Mouse (Mus musculus): ENCODE results near the gene Exog. TPM values are rescaled to one million over a fixed set of nuclear protein-coding genes. Genes with fewer than 3 reads are reported as not detected.

Exog gene
- polyA plus RNA-seq, 1 experiment from 2014 or later, result 9.7 TPM

GRCm38 (mm10) chr9:119430311-119430710, 14.4 kb upstream of the Exog start:
- Histone ChIP-seq H3K4me3 (ENCODE audit: control insufficient read depth in 1 of 2, insufficient read depth in 1 of 2, low read depth in 1 of 2, low read length in 2 of 2) (no peak overlapping the region), H3K4me2 (ENCODE audit: low read length) (no peak overlapping the region), H3K4me1 (ENCODE audit: control insufficient read depth in 2 of 2, insufficient read depth in 2 of 2, low read length in 2 of 2) (peaks cover 17 to 21% of the 10 kb centered on the region in 2 experiments), H3K27ac (replicated peaks in 1 of 2; ENCODE audit: control insufficient read depth in 1 of 2, insufficient read depth in 1 of 2, low read depth in 2 of 2, low read length in 2 of 2) (no peak overlapping the region), H3K9ac (ENCODE audit: low read length) (no peak overlapping the region), H3K27me3 (ENCODE audit: control insufficient read depth, insufficient read depth, low read length) (no peaks in the 10 kb centered on the region), H3K9me3 (ENCODE audit: control insufficient read depth, low read length) (no peaks in the 10 kb centered on the region), H3K36me3 (ENCODE audit: control insufficient read depth, insufficient read depth, low read length) (peaks cover 57% of the 10 kb centered on the region)
- WGBS, result 48% methylated on average over 7 of the region's 7 CpGs
- ATAC-seq (ENCODE audit: insufficient number of reproducible peaks, insufficient read depth, low FRiP score, low read depth), result no peak

GRCm38 (mm10) chr9:119435855-119436254, 8.9 kb upstream of the Exog start:
- no peak overlapping the region for H3K4me3 ChIP-seq (ENCODE audit: control insufficient read depth in 1 of 2, insufficient read depth in 1 of 2, low read depth in 1 of 2, low read length in 2 of 2)
- H3K4me1 ChIP-seq (ENCODE audit: control insufficient read depth in 2 of 2, insufficient read depth in 2 of 2, low read length in 2 of 2), result no peaks in the 10 kb centered on the region
- H3K27ac ChIP-seq (replicated peaks in 1 of 2; ENCODE audit: control insufficient read depth in 1 of 2, insufficient read depth in 1 of 2, low read depth in 2 of 2, low read length in 2 of 2), result no peak overlapping the region
- 75% methylated on average over 2 of the region's 2 CpGs for WGBS
- no peak for ATAC-seq (ENCODE audit: insufficient number of reproducible peaks, insufficient read depth, low FRiP score, low read depth)
- peaks cover 68% of the 10 kb centered on the region for H3K36me3 ChIP-seq (ENCODE audit: control insufficient read depth, insufficient read depth, low read length)
- no peaks in the 10 kb centered on the region for H3K9me3 ChIP-seq (ENCODE audit: control insufficient read depth, low read length)
- H3K27me3 ChIP-seq (ENCODE audit: control insufficient read depth, insufficient read depth, low read length), result no peaks in the 10 kb centered on the region
- H3K9ac ChIP-seq (ENCODE audit: low read length), result no peak overlapping the region
- no peak overlapping the region for H3K4me2 ChIP-seq (ENCODE audit: low read length)

- no peaks in the 10 kb centered on the region for H3K9me3 ChIP-seq (ENCODE audit: control insufficient read depth, low read length)
- no peaks in the 10 kb centered on the region for H3K27me3 ChIP-seq (ENCODE audit: control insufficient read depth, insufficient read depth, low read length)
- H3K36me3 ChIP-seq (ENCODE audit: control insufficient read depth, insufficient read depth, low read length), result peaks cover 51% of the 10 kb centered on the region
- no peak overlapping the region for H3K4me3 ChIP-seq (ENCODE audit: control insufficient read depth in 1 of 2, insufficient read depth in 1 of 2, low read depth in 1 of 2, low read length in 2 of 2)
- no peak for ATAC-seq (ENCODE audit: insufficient number of reproducible peaks, insufficient read depth, low FRiP score, low read depth)
- whole genome bisulfite sequencing, result 88% methylated on average over 12 of the region's 12 CpGs
- no peak overlapping the region for H3K9ac ChIP-seq (ENCODE audit: low read length)
- H3K27ac ChIP-seq (replicated peaks in 1 of 2; ENCODE audit: control insufficient read depth in 1 of 2, insufficient read depth in 1 of 2, low read depth in 2 of 2, low read length in 2 of 2), result no peak overlapping the region
- H3K4me1 ChIP-seq (ENCODE audit: control insufficient read depth in 2 of 2, insufficient read depth in 2 of 2, low read length in 2 of 2), result no peaks in the 10 kb centered on the region
- no peak overlapping the region for H3K4me2 ChIP-seq (ENCODE audit: low read length)
Measured at GRCm38 (mm10) chr9:119438065-119438464, 6.7 kb upstream of the Exog start.

- WGBS, result 84% methylated on average over 9 of the region's 9 CpGs
- H3K36me3 ChIP-seq (ENCODE audit: control insufficient read depth, insufficient read depth, low read length), result peaks cover 47% of the 10 kb centered on the region
- no peak for ATAC-seq (ENCODE audit: insufficient number of reproducible peaks, insufficient read depth, low FRiP score, low read depth)
- no peaks in the 10 kb centered on the region for H3K9me3 ChIP-seq (ENCODE audit: control insufficient read depth, low read length)
- H3K4me2 ChIP-seq (ENCODE audit: low read length), result no peak overlapping the region
- H3K27me3 ChIP-seq (ENCODE audit: control insufficient read depth, insufficient read depth, low read length), result no peaks in the 10 kb centered on the region
- H3K9ac ChIP-seq (ENCODE audit: low read length), result no peak overlapping the region
- H3K27ac ChIP-seq (replicated peaks in 1 of 2; ENCODE audit: control insufficient read depth in 1 of 2, insufficient read depth in 1 of 2, low read depth in 2 of 2, low read length in 2 of 2), result no peak overlapping the region
- H3K4me1 ChIP-seq (ENCODE audit: control insufficient read depth in 2 of 2, insufficient read depth in 2 of 2, low read length in 2 of 2), result no peaks in the 10 kb centered on the region
- H3K4me3 ChIP-seq (ENCODE audit: control insufficient read depth in 1 of 2, insufficient read depth in 1 of 2, low read depth in 1 of 2, low read length in 2 of 2), result no peak overlapping the region
Measured at GRCm38 (mm10) chr9:119438498-119439000, 6.2 kb upstream of the Exog start.

- Histone ChIP-seq H3K4me3 (ENCODE audit: control insufficient read depth in 1 of 2, insufficient read depth in 1 of 2, low read depth in 1 of 2, low read length in 2 of 2) (peak overlapping the region; percentile 73 to 76; a peak in 3 of 4 replicates), H3K36me3 (ENCODE audit: control insufficient read depth, insufficient read depth, low read length) (peaks cover 43% of the 10 kb centered on the region), H3K4me1 (ENCODE audit: control insufficient read depth in 2 of 2, insufficient read depth in 2 of 2, low read length in 2 of 2) (peaks cover 2 to 9% of the 10 kb centered on the region in 2 experiments; a peak in 2 of 4 replicates), H3K9ac (ENCODE audit: low read length) (peak overlapping the region; percentile 85), H3K9me3 (ENCODE audit: control insufficient read depth, low read length) (no peaks in the 10 kb centered on the region), H3K4me2 (ENCODE audit: low read length) (peak overlapping the region; percentile 78), H3K27ac (replicated peaks in 1 of 2; ENCODE audit: control insufficient read depth in 1 of 2, insufficient read depth in 1 of 2, low read depth in 2 of 2, low read length in 2 of 2) (no peak overlapping the region), H3K27me3 (ENCODE audit: control insufficient read depth, insufficient read depth, low read length) (no peaks in the 10 kb centered on the region)
- 21% methylated on average over 6 of the region's 6 CpGs for WGBS
- no peak for ATAC-seq (ENCODE audit: insufficient number of reproducible peaks, insufficient read depth, low FRiP score, low read depth)
Measured at GRCm38 (mm10) chr9:119445737-119446136, 994 bp downstream of the Exog start.

GRCm38 (mm10) chr9:119455967-119456366, 11.2 kb downstream of the Exog start:
- H3K9ac ChIP-seq (ENCODE audit: low read length), result no peak overlapping the region
- H3K4me3 ChIP-seq (ENCODE audit: control insufficient read depth in 1 of 2, insufficient read depth in 1 of 2, low read depth in 1 of 2, low read length in 2 of 2), result no peak overlapping the region
- H3K36me3 ChIP-seq (ENCODE audit: control insufficient read depth, insufficient read depth, low read length), result peaks cover 51% of the 10 kb centered on the region
- H3K4me2 ChIP-seq (ENCODE audit: low read length), result no peak overlapping the region
- no peaks in the 10 kb centered on the region for H3K27me3 ChIP-seq (ENCODE audit: control insufficient read depth, insufficient read depth, low read length)
- no peak for ATAC-seq (ENCODE audit: insufficient number of reproducible peaks, insufficient read depth, low FRiP score, low read depth)
- peaks cover 5 to 15% of the 10 kb centered on the region in 2 experiments for H3K4me1 ChIP-seq (ENCODE audit: control insufficient read depth in 2 of 2, insufficient read depth in 2 of 2, low read length in 2 of 2)
- 76% methylated on average over 14 of the region's 14 CpGs for WGBS
- no peak overlapping the region for H3K27ac ChIP-seq (replicated peaks in 1 of 2; ENCODE audit: control insufficient read depth in 1 of 2, insufficient read depth in 1 of 2, low read depth in 2 of 2, low read length in 2 of 2)
- H3K9me3 ChIP-seq (ENCODE audit: control insufficient read depth, low read length), result no peaks in the 10 kb centered on the region

- Histone ChIP-seq H3K27ac (replicated peaks in 1 of 2; ENCODE audit: control insufficient read depth in 1 of 2, insufficient read depth in 1 of 2, low read depth in 2 of 2, low read length in 2 of 2) (peak overlapping the region in 1 of 2 experiments; percentile 19; a peak in 1 of 4 replicates), H3K36me3 (ENCODE audit: control insufficient read depth, insufficient read depth, low read length) (peaks cover 42% of the 10 kb centered on the region), H3K27me3 (ENCODE audit: control insufficient read depth, insufficient read depth, low read length) (no peaks in the 10 kb centered on the region), H3K9ac (ENCODE audit: low read length) (0 out of 2 replicates have a peak overlapping the region, but pooled peaks have one; percentile 34), H3K4me3 (ENCODE audit: control insufficient read depth in 1 of 2, insufficient read depth in 1 of 2, low read depth in 1 of 2, low read length in 2 of 2) (no peak overlapping the region), H3K4me1 (ENCODE audit: control insufficient read depth in 2 of 2, insufficient read depth in 2 of 2, low read length in 2 of 2) (peaks cover 5 to 15% of the 10 kb centered on the region in 2 experiments), H3K4me2 (ENCODE audit: low read length) (peak overlapping the region; percentile 2; the same call in 1 of the 2 replicates), H3K9me3 (ENCODE audit: control insufficient read depth, low read length) (no peaks in the 10 kb centered on the region)
- 51% methylated on average over 14 of the region's 14 CpGs for WGBS
- 0 out of 2 replicates have a peak, but pooled peaks have one; percentile 24 for ATAC-seq (ENCODE audit: insufficient number of reproducible peaks, insufficient read depth, low FRiP score, low read depth)
Measured at GRCm38 (mm10) chr9:119457122-119457521, 12.4 kb downstream of the Exog start.

GRCm38 (mm10) chr9:119460410-119460809, 15.7 kb downstream of the Exog start:
- Histone ChIP-seq H3K4me3 (ENCODE audit: control insufficient read depth in 1 of 2, insufficient read depth in 1 of 2, low read depth in 1 of 2, low read length in 2 of 2) (no peak overlapping the region), H3K9me3 (ENCODE audit: control insufficient read depth, low read length) (no peaks in the 10 kb centered on the region), H3K4me2 (ENCODE audit: low read length) (no peak overlapping the region), H3K9ac (ENCODE audit: low read length) (no peak overlapping the region), H3K4me1 (ENCODE audit: control insufficient read depth in 2 of 2, insufficient read depth in 2 of 2, low read length in 2 of 2) (peaks cover 5 to 13% of the 10 kb centered on the region in 2 experiments), H3K36me3 (ENCODE audit: control insufficient read depth, insufficient read depth, low read length) (peaks cover 54% of the 10 kb centered on the region), H3K27ac (replicated peaks in 1 of 2; ENCODE audit: control insufficient read depth in 1 of 2, insufficient read depth in 1 of 2, low read depth in 2 of 2, low read length in 2 of 2) (no peak overlapping the region), H3K27me3 (ENCODE audit: control insufficient read depth, insufficient read depth, low read length) (no peaks in the 10 kb centered on the region)
- 0 out of 2 replicates have a peak, but pooled peaks have one; percentile 7 for ATAC-seq (ENCODE audit: insufficient number of reproducible peaks, insufficient read depth, low FRiP score, low read depth)
- 38% methylated on average over 8 of the region's 8 CpGs for WGBS

Measured in heart, embryonic 14.5 days (tissue).